Mouse (Mus musculus): Measurements from ENCODE around the gene Pms1. TPM values are rescaled to one million over a fixed set of nuclear protein-coding genes. Genes with fewer than 3 reads are reported as not detected.

Gene Pms1
- polyA plus RNA-seq, 1 experiment from 2014 or later: 7.4 TPM

DNA sequence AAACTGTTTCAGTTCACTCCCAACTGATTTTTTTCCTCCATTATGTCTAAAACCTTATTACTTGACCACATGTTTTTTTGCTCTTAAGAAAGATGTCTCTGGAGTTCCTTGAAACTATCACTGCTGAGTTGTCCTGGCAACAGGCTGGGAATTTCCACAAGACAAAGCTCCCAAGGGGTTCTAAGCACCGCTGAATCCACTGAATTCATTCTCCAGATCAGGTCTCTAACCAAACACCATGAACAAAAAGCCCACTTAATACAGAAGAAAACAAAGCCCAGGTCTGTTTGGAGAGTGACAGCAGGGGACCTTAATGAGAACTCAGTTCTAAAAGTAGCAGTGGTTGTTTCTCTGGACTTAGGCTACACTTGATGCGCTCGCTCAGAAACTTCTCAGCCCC is 105.6 kb downstream of the Pms1 start:
- Histone ChIP-seq H3K36me3 (replicated peaks) (0 out of 2 replicates have a peak, but pooled peaks cover 9% of the 10 kb centered on the region), H3K4me2 (no peak overlapping the region), H3K27me3 (no peaks in the 10 kb centered on the region), H3K9me3 (replicated peaks) (no peaks in the 10 kb centered on the region), H3K9ac (no peak overlapping the region), H3K4me3 (replicated peaks) (no peak overlapping the region), H3K4me1 (replicated peaks) (no peaks in the 10 kb centered on the region), H3K27ac (replicated peaks) (no peak overlapping the region)
- WGBS (ENCODE audit: insufficient replicate concordance): 76% methylated on average over 3 of the region's 3 CpGs
- ATAC-seq (ENCODE audit: insufficient read depth): no peak

DNA sequence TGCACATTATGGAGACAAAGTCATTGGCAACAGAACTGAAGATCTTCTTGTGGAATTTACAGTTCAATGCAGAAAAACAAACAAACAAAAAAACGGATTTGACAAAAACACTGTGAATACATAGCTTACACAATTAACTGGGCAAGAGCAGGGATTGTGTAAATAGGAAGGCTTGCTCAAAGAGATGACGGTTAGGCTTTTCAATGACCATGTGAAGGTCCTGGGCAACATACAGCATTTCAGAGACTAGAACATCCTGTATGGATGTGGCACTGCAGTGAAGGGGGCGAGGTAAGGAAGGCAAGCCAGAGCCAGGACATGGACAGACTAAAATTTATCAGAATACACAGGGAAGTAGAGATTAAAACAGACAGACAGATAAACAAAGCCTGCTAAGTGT is 107.2 kb downstream of the Pms1 start:
- no peak overlapping the region for H3K9ac ChIP-seq
- no peak overlapping the region for H3K4me3 ChIP-seq (replicated peaks)
- H3K4me1 ChIP-seq (replicated peaks): no peaks in the 10 kb centered on the region
- no peak overlapping the region for H3K27ac ChIP-seq (replicated peaks)
- no peaks in the 10 kb centered on the region for H3K27me3 ChIP-seq
- H3K9me3 ChIP-seq (replicated peaks): no peaks in the 10 kb centered on the region
- no peak for ATAC-seq (ENCODE audit: insufficient read depth)
- no peak overlapping the region for H3K4me2 ChIP-seq
- 0 out of 2 replicates have a peak, but pooled peaks cover 8% of the 10 kb centered on the region for H3K36me3 ChIP-seq (replicated peaks)
- WGBS (ENCODE audit: insufficient replicate concordance): 57% methylated on average over 3 of the region's 3 CpGs

DNA sequence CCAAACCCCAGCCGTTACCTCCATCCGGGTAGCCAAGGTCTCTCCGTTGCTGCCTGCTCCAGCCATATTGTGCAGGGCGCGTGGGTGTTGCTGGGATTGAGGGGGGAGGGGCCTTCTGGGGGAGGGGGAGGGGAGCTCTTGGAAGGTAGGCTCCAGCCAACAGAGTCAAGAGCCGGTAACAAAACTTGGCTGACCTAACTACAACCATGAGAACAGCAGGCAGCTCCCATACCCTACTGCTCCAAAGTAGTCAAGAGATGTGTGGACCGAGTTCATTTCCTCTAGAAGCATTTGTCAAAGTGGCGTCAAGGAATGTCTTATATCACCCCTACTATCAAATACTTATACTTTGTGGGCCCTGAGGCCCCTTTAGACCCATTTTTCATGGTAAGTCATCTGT is 109.3 kb downstream of the Pms1 start, which contains the start of gene 1700019A02Rik:
1700019A02Rik (minus strand) TSS at position 101 of the 400 bp plus-strand sequence.
- no peak within 1 kb of the TSS for H3K27ac ChIP-seq (replicated peaks)
- 0 out of 2 replicates have a peak, but pooled peaks cover 3% of the 10 kb centered on the region for H3K36me3 ChIP-seq (replicated peaks)
- H3K9ac ChIP-seq: no peak within 1 kb of the TSS
- no peaks in the 10 kb centered on the region for H3K27me3 ChIP-seq
- ATAC-seq (ENCODE audit: insufficient read depth): no peak
- 86% methylated on average over 8 of the region's 8 CpGs for WGBS (ENCODE audit: insufficient replicate concordance)
- no peak within 1 kb of the TSS for H3K4me2 ChIP-seq
- no peak within 1 kb of the TSS for H3K4me3 ChIP-seq (replicated peaks)
- H3K9me3 ChIP-seq (replicated peaks): no peaks in the 10 kb centered on the region
- no peaks in the 10 kb centered on the region for H3K4me1 ChIP-seq (replicated peaks)

DNA sequence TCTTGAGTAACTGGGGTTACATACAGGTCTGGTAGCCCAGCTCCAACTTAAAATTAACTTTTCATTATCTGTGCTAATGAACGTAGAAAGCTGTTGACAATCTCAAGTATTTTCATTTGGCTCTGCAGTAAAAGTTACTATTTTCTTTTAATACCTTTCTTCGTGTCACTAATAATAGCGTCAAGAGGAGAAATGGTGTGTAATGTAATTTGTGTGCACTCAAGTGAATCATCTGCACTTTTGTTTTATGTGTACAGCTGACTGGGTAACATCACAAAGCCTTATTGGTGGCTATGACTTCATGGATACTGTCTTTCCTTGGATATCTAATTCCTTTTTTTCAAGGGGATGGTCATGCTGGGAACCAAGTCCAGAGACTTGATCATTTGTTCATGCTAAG is 110.5 kb downstream of the Pms1 start:
- H3K9ac ChIP-seq: no peak overlapping the region
- no peak overlapping the region for H3K4me2 ChIP-seq
- no peaks in the 10 kb centered on the region for H3K36me3 ChIP-seq (replicated peaks)
- no peaks in the 10 kb centered on the region for H3K4me1 ChIP-seq (replicated peaks)
- H3K9me3 ChIP-seq (replicated peaks): no peaks in the 10 kb centered on the region
- no peak for ATAC-seq (ENCODE audit: insufficient read depth)
- H3K27me3 ChIP-seq: no peaks in the 10 kb centered on the region
- H3K4me3 ChIP-seq (replicated peaks): no peak overlapping the region
- 74% methylated on average over 3 of the region's 3 CpGs for WGBS (ENCODE audit: insufficient replicate concordance)
- H3K27ac ChIP-seq (replicated peaks): no peak overlapping the region

DNA sequence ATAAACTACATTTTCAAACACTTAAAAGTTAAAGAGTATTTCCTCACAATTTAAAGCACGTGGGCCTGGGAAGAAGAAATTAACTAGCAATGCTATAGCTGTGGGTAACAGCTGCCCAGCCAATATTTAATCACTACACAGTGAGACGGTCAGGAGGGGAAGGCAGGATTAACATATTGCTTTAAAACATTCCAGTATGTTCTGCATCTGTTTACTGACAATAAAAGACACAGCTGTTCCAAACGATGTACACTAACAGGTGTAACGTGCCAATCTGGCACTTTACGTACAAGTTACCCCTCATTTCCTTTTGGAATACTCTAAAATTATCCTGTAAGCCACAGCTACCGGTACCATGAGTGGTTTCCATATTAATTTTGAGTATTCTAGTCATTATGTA is 139.1 kb downstream of the Pms1 start:
- H3K4me1 ChIP-seq (replicated peaks): no peaks in the 10 kb centered on the region
- WGBS (ENCODE audit: insufficient replicate concordance): 70% methylated on average over 6 of the region's 6 CpGs
- no peaks in the 10 kb centered on the region for H3K9me3 ChIP-seq (replicated peaks)
- no peak overlapping the region for H3K27ac ChIP-seq (replicated peaks)
- H3K27me3 ChIP-seq: no peaks in the 10 kb centered on the region
- no peak overlapping the region for H3K4me2 ChIP-seq
- no peaks in the 10 kb centered on the region for H3K36me3 ChIP-seq (replicated peaks)
- no peak overlapping the region for H3K4me3 ChIP-seq (replicated peaks)
- H3K9ac ChIP-seq: no peak overlapping the region
- no peak for ATAC-seq (ENCODE audit: insufficient read depth)

Other genes starting within 250 kb of the Pms1 start
- gene Mstn, start 235.4 kb downstream of the Pms1 start, polyA plus RNA-seq (2015; fragmentation: Nextera tagmentation; extraction: Ambion mirVana): 0.06 and 0.14 TPM in 2 replicates
- gene 1700019A02Rik, start 109.4 kb downstream of the Pms1 start, polyA plus RNA-seq (2015; fragmentation: Nextera tagmentation; extraction: Ambion mirVana): not detected in 2 replicates
- gene Ormdl1, start 77 bp upstream of the Pms1 start, polyA plus RNA-seq (2015; fragmentation: Nextera tagmentation; extraction: Ambion mirVana): 25.2 and 28.6 TPM in 2 replicates
- gene Gm28778, start 93 bp upstream of the Pms1 start, polyA plus RNA-seq (2015; fragmentation: Nextera tagmentation; extraction: Ambion mirVana): not detected in 2 replicates
- gene Osgepl1, start 16.6 kb upstream of the Pms1 start, polyA plus RNA-seq (2015; fragmentation: Nextera tagmentation; extraction: Ambion mirVana): 20.7 and 21.6 TPM in 2 replicates
- gene Asdurf, start 55.6 kb upstream of the Pms1 start, polyA plus RNA-seq (2015; fragmentation: Nextera tagmentation; extraction: Ambion mirVana): not detected in 2 replicates
- gene Gm28551, start 55.6 kb upstream of the Pms1 start, polyA plus RNA-seq (2015; fragmentation: Nextera tagmentation; extraction: Ambion mirVana): 0.25 TPM in 1 of 2 replicates, not detected in the other
- gene Asnsd1, start 55.7 kb upstream of the Pms1 start, polyA plus RNA-seq (2015; fragmentation: Nextera tagmentation; extraction: Ambion mirVana): 42.2 and 45.5 TPM in 2 replicates

Measured in liver, embryonic 15.5 days (tissue).